Mouse (Mus musculus): Measurements from ENCODE around the gene Inhbc.

GRCm38 (mm10) chr10:127377700-127378099, 7.5 kb upstream of the Inhbc start:
- TF ChIP-seq CTCF (IDR thresholded peaks at IDR 0.05; ENCODE audit: extremely low read depth, insufficient read depth, insufficient read length, insufficient replicate concordance), result no peak
- no peak for TF ChIP-seq POLR2A (IDR thresholded peaks at IDR 0.05; ENCODE audit: low read depth, low read length)
